Mouse (Mus musculus): ENCODE results near the gene Gm5591. TPM values are rescaled to one million over a fixed set of nuclear protein-coding genes. Genes with fewer than 3 reads are reported as not detected.
"Not testable (repeated sequence)": the region's sequence is repeated elsewhere in the genome, so short reads cannot be mapped to it uniquely, and the experiment has no call there.

Gene Gm5591
- total RNA-seq (2021): not detected
- long read RNA-seq: 0 reads

- not testable (repeated sequence) for DNase-seq (ENCODE audit: low spot score in 2 of 2)
Measured at GRCm38 (mm10) chr7:38528093-38528492, at the start of gene Gm5591. TSS of gene Gm5591 (minus strand) at chr7:38528193.

GRCm38 (mm10) chr7:38488468-38488867 lies 39.5 kb downstream of the Gm5591 start:
- not testable (repeated sequence) for DNase-seq (ENCODE audit: low spot score in 2 of 2)
